Mouse (Mus musculus) forelimb bud, embryonic 11.5 days (tissue): Measurements from ENCODE around the gene Aplnr.

Experiments
- DNase-seq: peaks from one replicate; pipeline ENCODE4 v3.0.0-alpha.2; 2012; ENCODE audit warnings: low read depth, low spot score

Aplnr gene

GRCm38 (mm10) chr2:85137601-85138140, 1.6 kb downstream of the Aplnr start:
- DNase-seq: no peak

GRCm38 (mm10) chr2:85138143-85138542, 2.1 kb downstream of the Aplnr start:
- DNase-seq: no peak

GRCm38 (mm10) chr2:85139393-85139792, 3.4 kb downstream of the Aplnr start:
- no peak for DNase-seq

GRCm38 (mm10) chr2:85139846-85140245, 3.8 kb downstream of the Aplnr start:
- DNase-seq: no peak

- DNase-seq: no peak
Observed at GRCm38 (mm10) chr2:85140833-85141232, 4.8 kb downstream of the Aplnr start.

GRCm38 (mm10) chr2:85144908-85145307, 8.9 kb downstream of the Aplnr start:
- no peak for DNase-seq

- no peak for DNase-seq
Observed at GRCm38 (mm10) chr2:85145346-85145745, 9.3 kb downstream of the Aplnr start.

GRCm38 (mm10) chr2:85147481-85147880, 11.5 kb downstream of the Aplnr start:
- DNase-seq: no peak

GRCm38 (mm10) chr2:85150373-85150772, 14.3 kb downstream of the Aplnr start:
- no peak for DNase-seq

GRCm38 (mm10) chr2:85151233-85151632, 15.2 kb downstream of the Aplnr start:
- no peak for DNase-seq

- DNase-seq: no peak
Observed at GRCm38 (mm10) chr2:85155334-85155733, 19.3 kb downstream of the Aplnr start.

- DNase-seq: no peak
Observed at GRCm38 (mm10) chr2:85156136-85156535, 20.1 kb downstream of the Aplnr start.

GRCm38 (mm10) chr2:85157382-85157781, 21.4 kb downstream of the Aplnr start:
- no peak for DNase-seq

- DNase-seq: no peak
Observed at GRCm38 (mm10) chr2:85160901-85161637, 25.0 kb downstream of the Aplnr start.

- DNase-seq: no peak
Observed at GRCm38 (mm10) chr2:85161638-85162093, 25.6 kb downstream of the Aplnr start.

- peak; percentile 12 for DNase-seq
Observed at GRCm38 (mm10) chr2:85163311-85164047, 27.5 kb downstream of the Aplnr start.

- DNase-seq: no peak
Observed at GRCm38 (mm10) chr2:85167624-85168023, 31.6 kb downstream of the Aplnr start.

GRCm38 (mm10) chr2:85168327-85168726, 32.3 kb downstream of the Aplnr start:
- no peak for DNase-seq

GRCm38 (mm10) chr2:85172071-85172762, 36.2 kb downstream of the Aplnr start:
- DNase-seq: no peak

GRCm38 (mm10) chr2:85172763-85173103, 36.7 kb downstream of the Aplnr start:
- peak; percentile 23 for DNase-seq

GRCm38 (mm10) chr2:85173545-85173944, 37.5 kb downstream of the Aplnr start:
- DNase-seq: no peak

GRCm38 (mm10) chr2:85178139-85178800, 42.2 kb downstream of the Aplnr start:
- DNase-seq: no peak
